Mouse (Mus musculus) intestine, postnatal 0 days (tissue): Measurements from ENCODE around the gene Spi1. TPM values are rescaled to one million over a fixed set of nuclear protein-coding genes. Genes with fewer than 3 reads are reported as not detected.

Experiments
- ATAC-seq: fragments of 200-750 bp; cut with Nextera tagmentation; 2 replicates; pipeline ENCODE4 v1.8.0; 2017; ENCODE audit warnings: mild to moderate bottlenecking, moderate TSS enrichment, moderate library complexity
- H3K27ac ChIP-seq: fragments of 300-500 bp; sonication (generic); 2 replicates; pipeline ENCODE4 v1.5.1; 2014; ENCODE audit warnings: mild to moderate bottlenecking, low read depth, low read length, moderate library complexity
- H3K27me3 ChIP-seq: fragments of 300-500 bp; sonication (generic); replicated peaks from 2 replicates; pipeline ENCODE4 v1.6.1; 2014; ENCODE audit warnings: low read length, mixed read lengths; ENCODE audit not compliant: control insufficient read depth, insufficient read depth
- H3K36me3 ChIP-seq: fragments of 300-500 bp; sonication (generic); 2 replicates; pipeline ENCODE4 v1.6.1; 2014; ENCODE audit warnings: mild to moderate bottlenecking, moderate library complexity; ENCODE audit not compliant: control insufficient read depth, insufficient read depth
- H3K4me1 ChIP-seq: fragments of 300-500 bp; sonication (generic); replicated peaks from 2 replicates; pipeline ENCODE4 v1.6.1; 2014; ENCODE audit warnings: antibody characterized with exemption, low read length, mixed read lengths; ENCODE audit not compliant: control insufficient read depth, insufficient read depth
- H3K4me2 ChIP-seq: fragments of 300-500 bp; sonication (generic); replicated peaks from 2 replicates; pipeline ENCODE4 v1.6.1; 2014; ENCODE audit warnings: low read depth, mild to moderate bottlenecking, moderate library complexity
- H3K4me3 ChIP-seq: fragments of 300-500 bp; sonication (generic); 2 replicates; pipeline ENCODE4 v1.5.1; 2014; ENCODE audit warnings: low read depth, low read length
- H3K9ac ChIP-seq: fragments of 300-500 bp; sonication (generic); 2 replicates; pipeline ENCODE4 v1.6.1; 2014; ENCODE audit warnings: mild to moderate bottlenecking, low read depth, low read length
- H3K9me3 ChIP-seq: fragments of 300-500 bp; sonication (generic); 2 replicates; pipeline ENCODE4 v1.6.1; 2016; ENCODE audit warnings: mixed run types; ENCODE audit not compliant: control insufficient read depth
- CTCF ChIP-seq: sonication (generic); IDR thresholded peaks from 2 replicates; pipeline ENCODE4 v1.5.1; 2016; ENCODE audit warnings: low read depth, mild to moderate bottlenecking, control low read depth, antibody characterized with exemption, moderate library complexity
- WGBS: fragments of 180-500 bp; shearing (Covaris S2); extraction: QIAGEN DNeasy Blood & Tissue Kit; methylation state at CpG from one replicate; pipeline ENCODE4 v1.1.7; 2014; 5-methylcytosine and 5-hydroxymethylcytosine counted together
- polyA plus RNA-seq: library from polyadenylated mRNA; unstranded; fragments of >200 nt; fragmentation: Nextera tagmentation; extraction: Ambion mirVana; gene quantifications from 2 replicates; pipeline ENCODE4 v1.2.1, GENCODE M21; 2015

Spi1 gene
- polyA plus RNA-seq, 1 experiment from 2014 or later: 5.1 TPM

DNA sequence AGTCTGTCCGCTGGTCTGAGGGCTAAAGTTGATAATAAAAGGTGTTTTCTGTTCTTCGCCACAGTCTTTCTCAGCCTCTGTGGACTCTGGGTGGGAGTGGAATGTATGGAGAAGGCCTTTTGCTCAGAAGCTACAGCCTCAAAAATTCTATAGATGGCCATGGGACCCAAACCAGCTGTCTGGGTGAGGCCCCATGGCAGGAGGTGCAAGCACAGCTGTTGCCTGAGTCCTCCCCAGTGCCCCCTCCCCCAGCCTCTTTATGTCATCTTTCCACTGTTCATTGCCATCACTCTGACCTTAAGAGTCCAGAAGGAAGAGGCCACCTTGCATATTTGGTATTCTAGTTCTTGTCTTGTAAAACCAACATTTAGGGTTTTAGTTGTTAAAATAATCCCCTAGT lies 22.8 kb upstream of the Spi1 start:
- no peaks in the 10 kb centered on the region for H3K27me3 ChIP-seq
- 97% methylated on average over 2 of the region's 2 CpGs for WGBS
- peaks cover 6% of the 10 kb centered on the region for H3K4me1 ChIP-seq
- H3K4me2 ChIP-seq: no peak overlapping the region
- H3K9me3 ChIP-seq: no peaks in the 10 kb centered on the region
- 0 out of 2 replicates have a peak overlapping the region, but pooled peaks have one; percentile 21 for H3K27ac ChIP-seq
- peaks cover 88% of the 10 kb centered on the region for H3K36me3 ChIP-seq
- H3K9ac ChIP-seq: no peak overlapping the region
- ATAC-seq: no peak
- H3K4me3 ChIP-seq: no peak overlapping the region
- no peak for TF ChIP-seq CTCF

DNA sequence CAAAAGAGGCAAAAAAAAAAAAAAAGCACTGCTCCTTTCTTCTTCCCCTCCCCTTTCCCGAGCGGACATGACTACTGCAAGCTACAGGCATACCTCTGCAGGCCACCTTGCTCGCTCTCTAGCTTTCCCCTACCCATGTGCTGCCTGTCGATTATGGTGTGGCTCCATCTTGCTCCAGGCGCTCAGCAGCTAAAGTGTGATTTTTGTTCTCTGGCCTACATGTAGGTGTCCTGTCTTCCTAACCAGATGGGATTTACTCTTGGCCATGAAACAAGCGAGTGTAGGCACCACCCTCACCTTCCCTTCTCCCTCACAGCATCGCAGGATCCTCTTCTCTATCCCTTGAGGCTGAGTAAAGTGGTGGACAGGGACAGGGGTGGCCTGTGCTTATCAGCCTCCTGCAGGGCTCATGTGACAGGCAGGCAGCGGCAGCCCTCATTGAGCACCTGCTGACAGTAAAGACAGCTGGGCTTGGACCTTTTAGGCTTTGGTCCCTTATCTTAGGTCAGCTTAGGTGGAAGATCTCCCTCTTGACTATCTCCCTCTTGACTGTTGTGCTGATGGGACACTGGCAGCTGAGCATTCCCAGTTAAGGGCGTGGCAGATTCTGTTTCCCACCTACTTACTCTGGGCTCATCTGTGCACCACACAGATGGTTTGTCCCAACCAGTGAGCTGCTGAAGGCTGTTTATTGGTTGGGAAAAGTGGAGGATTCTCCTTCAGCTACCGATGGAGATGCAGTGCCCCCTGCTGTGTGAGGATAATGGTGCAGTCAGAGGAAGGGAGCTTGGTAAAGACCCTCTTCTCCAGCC lies 21.4 kb upstream of the Spi1 start:
- no peak overlapping the region for H3K4me2 ChIP-seq
- no peaks in the 10 kb centered on the region for H3K27me3 ChIP-seq
- no peak overlapping the region for H3K27ac ChIP-seq
- WGBS: 77% methylated on average over 10 of the region's 10 CpGs
- peak; percentile 80 for TF ChIP-seq CTCF
- no peak overlapping the region for H3K4me3 ChIP-seq
- no peak for ATAC-seq
- no peaks in the 10 kb centered on the region for H3K4me1 ChIP-seq
- no peaks in the 10 kb centered on the region for H3K9me3 ChIP-seq
- H3K36me3 ChIP-seq: peaks cover 89% of the 10 kb centered on the region
- no peak overlapping the region for H3K9ac ChIP-seq

DNA sequence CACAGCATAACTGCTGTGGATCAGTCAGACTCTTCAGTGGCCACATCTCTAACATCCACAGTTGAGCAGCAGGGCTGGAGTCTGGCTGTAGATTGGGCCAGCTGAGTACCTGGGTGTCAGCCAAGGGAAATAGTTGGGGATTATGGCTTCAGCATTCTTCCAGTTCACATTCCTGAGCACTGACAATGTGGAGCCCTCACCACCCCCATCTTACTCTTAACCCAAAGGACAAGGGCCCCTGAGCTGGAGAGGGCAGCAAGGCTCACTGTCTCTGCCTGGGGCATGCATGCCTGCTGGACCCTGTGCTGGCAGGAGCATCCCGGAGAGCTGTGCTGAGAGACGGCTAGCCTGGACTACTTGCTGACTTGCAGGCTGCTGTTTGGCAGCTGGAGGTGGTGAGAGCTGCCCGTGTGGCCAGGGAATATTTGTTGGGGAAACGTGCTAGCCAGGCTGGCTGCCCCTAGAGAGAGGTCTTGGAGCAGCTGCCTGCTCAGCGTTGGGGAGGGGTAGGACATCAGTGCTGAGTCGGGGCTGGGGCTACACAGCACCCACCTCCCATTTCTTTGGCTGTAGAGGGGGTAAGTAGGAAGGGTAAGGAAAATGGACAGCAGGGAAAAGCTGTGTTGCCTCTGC lies 20.2 kb upstream of the Spi1 start:
- Histone ChIP-seq H3K9me3 (no peaks in the 10 kb centered on the region), H3K4me2 (no peak overlapping the region), H3K27me3 (no peaks in the 10 kb centered on the region), H3K4me1 (no peaks in the 10 kb centered on the region), H3K27ac (peak overlapping the region; percentile 50; the same call in 1 of the 2 replicates), H3K36me3 (peaks cover 77% of the 10 kb centered on the region), H3K4me3 (no peak overlapping the region), H3K9ac (no peak overlapping the region)
- 77% methylated on average over 6 of the region's 6 CpGs for WGBS
- 0 out of 2 replicates have a peak, but pooled peaks have one; percentile 19 for ATAC-seq
- no peak for TF ChIP-seq CTCF

DNA sequence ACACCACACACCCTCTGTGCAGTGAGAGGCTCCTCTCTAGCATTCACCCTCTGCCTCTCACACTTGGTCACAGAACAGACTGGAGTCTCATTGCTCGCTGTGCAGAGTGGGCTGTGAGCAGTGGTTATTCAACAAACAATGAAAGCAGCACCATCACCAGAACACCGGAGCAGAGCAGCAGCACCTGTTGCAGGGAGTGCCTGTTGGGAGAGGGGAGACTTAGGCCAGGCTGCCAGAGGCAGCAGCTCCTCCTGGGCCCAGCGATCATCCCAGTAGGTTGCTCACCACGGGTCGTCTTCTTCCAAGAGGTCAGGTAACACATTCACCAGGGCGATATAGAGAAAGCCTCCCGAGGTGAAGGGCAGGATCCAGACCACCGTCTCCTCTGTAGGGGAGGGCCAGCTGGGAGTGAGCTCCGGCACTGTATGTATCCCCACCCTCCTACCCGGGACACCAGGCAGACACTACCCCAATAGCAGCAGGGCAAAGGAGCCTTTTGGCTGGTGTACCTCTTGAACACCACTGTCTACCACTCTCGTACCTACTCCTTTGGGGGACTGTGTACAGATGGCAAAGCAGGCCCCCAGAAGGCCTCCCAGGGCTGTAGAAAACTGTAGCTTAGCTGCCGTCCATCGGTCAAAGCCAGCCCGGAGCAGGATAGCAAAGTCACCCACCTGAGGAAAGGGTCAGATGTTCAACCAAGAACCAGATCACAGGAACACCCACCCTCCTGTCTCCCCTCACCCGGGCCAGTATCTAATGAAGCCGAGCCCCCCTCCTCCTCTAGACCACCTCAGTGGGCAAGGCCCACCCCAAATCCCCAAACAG lies 19.2 kb upstream of the Spi1 start:
- Histone ChIP-seq H3K4me1 (no peaks in the 10 kb centered on the region), H3K4me3 (no peak overlapping the region), H3K9ac (no peak overlapping the region), H3K27ac (no peak overlapping the region), H3K9me3 (no peaks in the 10 kb centered on the region), H3K4me2 (no peak overlapping the region), H3K27me3 (no peaks in the 10 kb centered on the region), H3K36me3 (peaks cover 66% of the 10 kb centered on the region)
- no peak for TF ChIP-seq CTCF
- 88% methylated on average over 16 of the region's 16 CpGs for WGBS
- ATAC-seq: no peak

DNA sequence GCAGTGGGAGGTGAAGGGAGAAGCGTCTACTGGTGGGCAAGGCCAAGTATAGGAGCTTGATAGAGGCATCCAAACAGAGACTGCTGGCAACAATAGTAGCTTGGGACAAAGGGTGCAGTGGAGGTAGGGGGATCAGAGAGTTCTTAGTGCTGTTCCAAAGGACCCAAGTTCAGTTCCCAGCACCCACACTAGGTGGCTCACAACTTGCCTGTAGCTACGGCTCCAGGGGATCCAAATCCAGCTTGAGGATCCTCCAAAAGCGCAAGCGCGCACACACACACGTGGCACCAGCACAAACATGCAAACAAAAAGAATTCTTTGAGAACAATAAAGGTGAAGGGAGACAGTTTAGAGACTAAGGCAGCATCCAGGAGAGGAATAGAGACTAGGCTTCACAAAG lies 18.0 kb upstream of the Spi1 start:
- Histone ChIP-seq H3K9me3 (no peaks in the 10 kb centered on the region), H3K4me2 (no peak overlapping the region), H3K27ac (no peak overlapping the region), H3K27me3 (no peaks in the 10 kb centered on the region), H3K9ac (no peak overlapping the region), H3K4me3 (no peak overlapping the region), H3K4me1 (0 out of 2 replicates have a peak, but pooled peaks cover 2% of the 10 kb centered on the region), H3K36me3 (peaks cover 54% of the 10 kb centered on the region)
- no peak for TF ChIP-seq CTCF
- ATAC-seq: no peak
- WGBS: 86% methylated on average over 6 of the region's 6 CpGs

DNA sequence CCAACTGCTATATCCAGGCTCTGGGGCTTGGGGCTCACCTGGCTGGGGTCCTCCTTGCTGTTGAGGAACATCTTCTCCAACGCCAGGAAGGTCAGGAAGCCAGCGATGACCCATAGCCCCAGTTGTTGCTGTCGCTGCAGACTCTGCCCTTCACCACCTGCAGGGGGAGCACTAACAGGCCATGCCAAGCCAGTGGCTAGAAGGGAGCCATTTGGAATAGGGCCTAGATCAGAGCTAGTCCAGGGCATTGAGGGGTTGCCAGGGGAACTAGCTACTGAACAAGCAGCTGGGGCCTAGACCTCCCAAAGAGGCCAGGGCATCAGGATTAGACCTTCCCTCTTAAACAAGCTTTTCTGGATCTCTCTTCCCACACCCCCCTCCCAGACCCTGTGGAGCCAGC lies 16.6 kb upstream of the Spi1 start:
- TF ChIP-seq CTCF: peak; percentile 83
- peaks cover 43% of the 10 kb centered on the region for H3K36me3 ChIP-seq
- H3K9ac ChIP-seq: no peak overlapping the region
- no peak overlapping the region for H3K27ac ChIP-seq
- H3K4me1 ChIP-seq: 0 out of 2 replicates have a peak, but pooled peaks cover 2% of the 10 kb centered on the region
- H3K27me3 ChIP-seq: no peaks in the 10 kb centered on the region
- ATAC-seq: no peak
- WGBS: 60% methylated on average over 3 of the region's 3 CpGs
- H3K4me2 ChIP-seq: no peak overlapping the region
- no peaks in the 10 kb centered on the region for H3K9me3 ChIP-seq
- no peak overlapping the region for H3K4me3 ChIP-seq
